Mouse (Mus musculus) ES-E14 (cell line): ENCODE results near the gene Ccdc28b. TPM values are rescaled to one million over a fixed set of nuclear protein-coding genes. Genes with fewer than 3 reads are reported as not detected.
A peak's percentile ranks its signal among the peaks of the same experiment; 100 is the strongest.

Source experiments
- DNase-seq: peaks from one replicate; pipeline ENCODE4 v3.0.0-alpha.2; 2013; ENCODE audit warnings: low read depth, low spot score
- H3K27ac ChIP-seq: 2 replicates; pipeline ENCODE4 v1.5.1; 2012; ENCODE audit warnings: low read depth, mild to moderate bottlenecking, low read length, moderate library complexity, mixed read lengths; ENCODE audit not compliant: poor library complexity, insufficient read depth, severe bottlenecking
- H3K36me3 ChIP-seq: 2 replicates; pipeline ENCODE4 v1.6.1; 2012; ENCODE audit warnings: mild to moderate bottlenecking, low read length, moderate library complexity, mixed read lengths; ENCODE audit not compliant: control insufficient read depth, poor library complexity, insufficient read depth, severe bottlenecking
- H3K4me1 ChIP-seq, 2 experiments: fragments of 150-350 bp in 1 of 2; sonication (generic) in 1 of 2; 2 replicates each; pipeline ENCODE4 v1.6.1; 2012; ENCODE audit warnings: low read length in 2 of 2, mild to moderate bottlenecking in 1 of 2, mixed read lengths in 1 of 2; ENCODE audit not compliant: control insufficient read depth in 2 of 2, insufficient read depth in 2 of 2, poor library complexity in 1 of 2
- H3K4me3 ChIP-seq, 2 experiments: fragments of 150-350 bp in 1 of 2; sonication (generic) in 1 of 2; 2 replicates each; pipeline ENCODE4 v1.5.1; 2012; ENCODE audit warnings: low read length in 2 of 2, low read depth in 1 of 2, mild to moderate bottlenecking in 1 of 2, mixed read lengths in 1 of 2; ENCODE audit not compliant: insufficient read depth in 1 of 2, poor library complexity in 1 of 2, severe bottlenecking in 1 of 2
- H3K9ac ChIP-seq: 2 replicates; pipeline ENCODE4 v1.6.1; 2012; ENCODE audit warnings: low read depth, mild to moderate bottlenecking, low read length, mixed read lengths; ENCODE audit not compliant: poor library complexity, insufficient read depth, severe bottlenecking
- H3K9me3 ChIP-seq: fragments of 150-350 bp; sonication (generic); 2 replicates; pipeline ENCODE4 v1.6.1; 2012; ENCODE audit warnings: low read depth, mild to moderate bottlenecking, low read length; ENCODE audit not compliant: control insufficient read depth, insufficient read depth
- CHD2 ChIP-seq: IDR thresholded peaks from 2 replicates; pipeline ENCODE4 v1.6.1; 2014; ENCODE audit warnings: mild to moderate bottlenecking, low read depth, low read length, inconsistent platforms
- HCFC1 ChIP-seq: IDR thresholded peaks from 2 replicates; pipeline ENCODE4 v1.6.1; 2012; ENCODE audit warnings: low read length, inconsistent platforms, borderline replicate concordance; ENCODE audit not compliant: insufficient read depth
- MAFK ChIP-seq: IDR thresholded peaks from 2 replicates; pipeline ENCODE4 v1.6.1; 2014; ENCODE audit warnings: mild to moderate bottlenecking, low read depth, low read length, inconsistent platforms; ENCODE audit not compliant: insufficient read depth
- ZC3H11A ChIP-seq: IDR thresholded peaks from 2 replicates; pipeline ENCODE4 v1.6.1; 2012; ENCODE audit warnings: low read depth, mild to moderate bottlenecking, inconsistent platforms, low read length, borderline replicate concordance
- ZNF384 ChIP-seq: IDR thresholded peaks from 2 replicates; pipeline ENCODE4 v1.6.1; 2012; ENCODE audit warnings: low read depth, low read length, inconsistent platforms
- in situ Hi-C, 2 experiments: fragments of 600-800 bp; cut with MboI; formaldehyde crosslinking; loops; one replicate each; pipeline ENCODE4 v1.15.1; 2025; ENCODE audit warnings: low sequenced_read_pairs in 2 of 2, inconsistent platforms in 1 of 2; ENCODE audit not compliant: unreplicated experiment in 2 of 2
- total RNA-seq: library from RNA; depleted of rRNA; stranded (reverse); fragments of 300-350 nt; gene quantifications from 2 replicates; pipeline ENCODE4 v1.2.3, GENCODE M21; 2012

Ccdc28b gene
- total RNA-seq, 1 experiment: 11.1 TPM

DNA sequence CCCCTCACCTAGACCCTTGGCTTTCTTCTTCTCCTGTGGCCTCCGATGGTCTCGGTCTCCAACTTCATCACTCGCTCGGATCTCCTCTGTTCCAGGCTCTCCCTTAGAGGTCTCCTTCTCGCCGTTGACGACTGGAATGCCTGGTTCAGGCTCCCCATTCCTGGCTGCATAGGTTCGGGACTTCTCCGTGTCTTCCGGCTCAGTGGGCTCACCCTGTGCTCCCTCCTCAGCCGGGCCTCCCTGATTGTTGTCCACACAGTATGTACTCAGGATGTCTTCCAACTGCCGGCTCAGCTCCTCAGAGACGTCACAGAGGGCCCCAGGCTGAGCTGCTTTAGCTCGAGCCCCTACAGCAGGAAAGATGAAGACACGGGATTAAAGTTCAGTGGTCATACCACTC lies 15.5 kb upstream of the Ccdc28b start:
- Histone ChIP-seq H3K4me1 (no peaks in the 10 kb centered on the region; a peak in 2 of 4 replicates), H3K9me3 (no peaks in the 10 kb centered on the region), H3K36me3 (peaks cover 32% of the 10 kb centered on the region), H3K9ac (peak overlapping the region; percentile 8; the same call in 1 of the 2 replicates), H3K4me3 (no peak overlapping the region), H3K27ac (no peak overlapping the region)
- TF ChIP-seq ZNF384 (no peak), MAFK (no peak), ZC3H11A (no peak), CHD2 (no peak), HCFC1 (no peak)
- no peak for DNase-seq
- in situ Hi-C loops: no loop called here

DNA sequence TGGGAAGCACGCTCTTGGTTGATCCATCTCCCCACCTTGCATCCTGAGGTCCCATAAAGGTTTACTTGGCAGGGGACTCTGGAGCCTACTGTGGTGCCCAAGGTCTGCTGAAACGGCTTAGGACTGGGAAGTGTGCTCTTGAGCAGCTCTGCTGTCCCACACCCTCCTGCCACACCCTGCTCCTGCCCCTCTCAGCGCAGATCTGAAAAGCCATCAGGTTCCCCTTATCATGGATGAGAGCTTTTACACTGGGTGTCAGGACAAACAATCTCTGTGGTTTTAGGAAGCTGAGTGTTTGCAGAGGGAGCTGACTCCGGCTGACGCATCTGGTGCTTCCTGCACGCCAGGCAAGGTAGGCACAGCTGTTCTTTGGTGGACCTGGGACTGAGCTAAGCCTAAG lies 10.1 kb upstream of the Ccdc28b start:
- peaks cover 71% of the 10 kb centered on the region for H3K36me3 ChIP-seq
- H3K9ac ChIP-seq: 0 out of 2 replicates have a peak overlapping the region, but pooled peaks have one; percentile 7

DNA sequence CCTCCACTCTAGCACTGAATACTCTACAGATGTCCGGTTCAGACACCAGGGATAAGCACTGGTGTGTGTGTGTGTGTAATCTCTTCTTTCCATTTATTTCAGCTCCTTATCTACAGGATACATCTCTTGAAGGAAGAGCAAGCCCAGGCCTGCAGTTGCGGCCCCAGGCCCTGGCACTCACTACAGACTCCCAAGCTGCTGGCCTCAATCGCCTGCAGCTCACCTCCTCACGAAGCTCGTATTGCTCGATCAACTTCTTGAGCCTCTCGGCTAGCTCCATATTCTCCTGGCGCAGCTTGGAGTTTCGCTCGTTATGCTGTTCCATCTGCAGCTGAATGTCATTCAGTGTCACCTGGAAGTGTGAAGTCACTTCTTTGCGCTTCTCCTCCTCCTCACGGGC lies 8.1 kb upstream of the Ccdc28b start:
- no peak overlapping the region for H3K9ac ChIP-seq
- H3K9me3 ChIP-seq: no peaks in the 10 kb centered on the region
- H3K27ac ChIP-seq: no peak overlapping the region
- no peak for TF ChIP-seq MAFK
- no peak for TF ChIP-seq CHD2
- no peak for TF ChIP-seq ZC3H11A
- no peak for TF ChIP-seq HCFC1
- no peak for TF ChIP-seq ZNF384
- no peak for DNase-seq
- in situ Hi-C loops: no loop called here
- H3K4me3 ChIP-seq: no peak overlapping the region
- H3K4me1 ChIP-seq: no peaks in the 10 kb centered on the region
- peaks cover 74% of the 10 kb centered on the region for H3K36me3 ChIP-seq

More for the DNA sequence above, 10.1 kb upstream of the Ccdc28b start:
- Histone ChIP-seq H3K4me1 (no peaks in the 10 kb centered on the region), H3K4me3 (no peak overlapping the region), H3K9me3 (no peaks in the 10 kb centered on the region), H3K27ac (no peak overlapping the region)
- TF ChIP-seq ZC3H11A (no peak), ZNF384 (no peak), CHD2 (no peak), MAFK (no peak), HCFC1 (no peak)
- in situ Hi-C loops: no loop called here
- DNase-seq: no peak

DNA sequence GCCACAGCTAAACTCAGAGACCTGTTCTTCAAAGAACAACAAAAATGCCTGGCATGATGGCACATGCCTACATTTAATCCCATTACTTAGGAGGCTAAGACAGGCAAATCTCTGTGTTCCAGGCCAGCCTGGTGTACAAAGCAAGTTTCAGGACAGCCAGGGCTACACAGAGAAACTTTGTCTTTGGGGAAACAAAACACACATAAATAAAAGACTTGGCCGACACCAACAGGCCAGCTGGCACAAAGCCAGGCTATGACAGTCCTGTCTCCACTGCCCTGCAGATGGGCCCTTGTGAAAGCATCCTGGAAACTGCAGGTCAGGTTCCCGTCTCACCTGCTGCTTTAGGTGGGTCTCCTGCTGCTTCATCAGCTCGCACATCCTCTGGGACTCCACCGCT lies 7.2 kb upstream of the Ccdc28b start:
- Histone ChIP-seq H3K4me1 (no peaks in the 10 kb centered on the region), H3K36me3 (peaks cover 76% of the 10 kb centered on the region), H3K27ac (no peak overlapping the region), H3K4me3 (no peak overlapping the region), H3K9me3 (no peaks in the 10 kb centered on the region), H3K9ac (no peak overlapping the region)
- no peak for DNase-seq
- no peak for TF ChIP-seq ZNF384
- TF ChIP-seq CHD2: no peak
- no peak for TF ChIP-seq ZC3H11A
- no peak for TF ChIP-seq HCFC1
- TF ChIP-seq MAFK: no peak
- in situ Hi-C loops: no loop called here

DNA sequence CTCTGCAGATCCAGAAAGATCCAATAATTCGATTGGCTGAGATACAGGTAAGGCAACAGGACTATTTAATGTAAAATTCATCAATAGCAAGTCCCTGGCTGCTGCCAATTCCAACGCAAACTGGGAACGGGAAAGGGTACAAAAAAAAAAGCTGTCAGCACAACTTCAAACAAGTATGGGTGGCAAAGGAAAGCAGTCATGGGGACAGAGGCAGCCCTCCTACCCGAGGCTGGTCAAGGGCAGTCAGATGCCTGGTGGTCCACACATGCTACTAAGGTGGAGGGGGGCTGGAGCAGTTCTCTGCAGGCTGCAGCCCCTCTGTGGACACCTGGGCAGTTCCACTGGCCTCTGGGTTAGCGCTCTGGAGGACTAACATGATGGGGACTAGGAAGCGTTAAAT lies 2.3 kb upstream of the Ccdc28b start:
- Histone ChIP-seq H3K27ac (no peak overlapping the region), H3K4me3 (no peak overlapping the region), H3K36me3 (peaks cover 42% of the 10 kb centered on the region), H3K9ac (no peak overlapping the region), H3K4me1 (peaks cover 0 to 7% of the 10 kb centered on the region in 2 experiments; a peak in 1 of 4 replicates), H3K9me3 (no peaks in the 10 kb centered on the region)
- in situ Hi-C loops: no loop called here
- no peak for DNase-seq
- no peak for TF ChIP-seq MAFK
